Mouse (Mus musculus) heart, postnatal 14 days (tissue): ENCODE results near the gene St3gal4. TPM values are rescaled to one million over a fixed set of nuclear protein-coding genes. Genes with fewer than 3 reads are reported as not detected.
"Not testable (repeated sequence)": the region's sequence is repeated elsewhere in the genome, so short reads cannot be mapped to it uniquely, and the experiment has no call there.

Experiments
- DNase-seq, 2 experiments: peaks; one replicate each; pipeline ENCODE4 v3.0.0; 2021 to 2022
- intact Hi-C: fragments of 180-260 bp; cut with DNase I; formaldehyde crosslinking; loops from one replicate; pipeline ENCODE4 v1.15.1; 2025
- long read RNA-seq, 2 experiments: library from polyadenylated mRNA; stranded (forward); transcript quantifications; one replicate each; pipeline ENCODE4 v2.0.0; 2021
- total RNA-seq, 2 experiments: library from RNA; stranded (reverse); gene quantifications; 2 replicates each; pipeline ENCODE4 v1.2.3; 2021

St3gal4 gene
- total RNA-seq, result 10 to 100 TPM; 36.2 to 38.3 TPM
- long read RNA-seq, experiment 1, transcript St3gal4-201 (11 exons, 2,095 nt), result major isoform, 61 of 70 reads
- long read RNA-seq, experiment 1, partial matches to known transcripts, result 4 of 70 reads
- long read RNA-seq, experiment 1, other reads (novel, unspliced or antisense), result 5 of 70 reads
- long read RNA-seq, experiment 2, transcript St3gal4-201 (11 exons, 2,095 nt), result major isoform, 41 of 49 reads
- long read RNA-seq, experiment 2, partial matches to known transcripts, result 0 of 49 reads
- long read RNA-seq, experiment 2, other reads (novel, unspliced or antisense), result 8 of 49 reads

GRCm38 (mm10) chr9:35119168-35119567 is at the start of gene St3gal4:
TSS of gene St3gal4 (minus strand) at chr9:35119268.
- intact Hi-C loops, result no loop called here
- no peak for DNase-seq

DNA sequence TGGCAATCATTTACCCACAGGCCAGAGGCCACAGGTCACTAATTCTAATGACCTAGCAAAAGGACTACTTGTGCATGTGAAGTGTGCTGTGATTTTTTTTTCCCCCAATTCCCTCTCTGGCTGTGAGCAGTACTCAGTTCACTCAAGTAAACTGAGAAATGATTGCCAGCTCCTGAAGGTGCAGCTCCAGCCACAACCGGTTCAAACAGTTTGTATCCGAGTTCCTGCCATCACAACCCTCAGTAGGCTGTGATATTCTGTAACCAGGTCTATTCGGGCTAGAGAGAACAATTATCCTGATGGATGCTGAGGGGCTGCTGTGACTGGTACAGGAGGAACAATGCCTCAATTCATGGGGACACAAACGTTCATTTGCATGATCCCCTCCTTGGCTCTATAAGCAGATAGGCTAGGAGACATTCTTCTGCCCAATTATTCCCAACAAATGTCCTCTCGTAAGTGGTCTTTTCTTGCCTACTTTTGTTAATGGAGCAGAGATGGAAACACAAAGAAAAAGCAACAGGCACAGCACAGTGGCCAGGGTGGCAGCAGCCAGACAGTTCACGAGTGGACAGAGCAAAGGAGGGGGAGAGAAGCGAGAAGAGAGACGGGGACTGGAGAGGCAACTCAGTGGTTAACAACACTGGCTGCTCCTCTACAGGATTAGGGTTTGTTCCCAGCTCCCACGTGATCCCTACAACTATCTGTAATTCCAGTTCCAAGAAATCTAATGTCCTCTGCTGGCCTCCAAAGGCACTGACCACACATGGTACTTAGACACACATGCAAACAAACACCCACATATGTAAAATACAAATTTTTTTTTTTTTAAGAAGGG is 47.9 kb upstream of the St3gal4 start:
- DNase-seq, result no peak
- intact Hi-C loops, result loop anchor here (1.0 to 10.0 kb wide), 3 partner anchors 136 to 312 kb away; no protein-coding TSS in a partner anchor

- intact Hi-C loops, result loop anchor here (1.0 to 10.0 kb wide), 3 partner anchors 135 to 311 kb away; no protein-coding TSS in a partner anchor
- peak in 1 of 2 experiments; percentile 37 for DNase-seq
Observed at GRCm38 (mm10) chr9:35166144-35166797, 47.2 kb upstream of the St3gal4 start.

DNA sequence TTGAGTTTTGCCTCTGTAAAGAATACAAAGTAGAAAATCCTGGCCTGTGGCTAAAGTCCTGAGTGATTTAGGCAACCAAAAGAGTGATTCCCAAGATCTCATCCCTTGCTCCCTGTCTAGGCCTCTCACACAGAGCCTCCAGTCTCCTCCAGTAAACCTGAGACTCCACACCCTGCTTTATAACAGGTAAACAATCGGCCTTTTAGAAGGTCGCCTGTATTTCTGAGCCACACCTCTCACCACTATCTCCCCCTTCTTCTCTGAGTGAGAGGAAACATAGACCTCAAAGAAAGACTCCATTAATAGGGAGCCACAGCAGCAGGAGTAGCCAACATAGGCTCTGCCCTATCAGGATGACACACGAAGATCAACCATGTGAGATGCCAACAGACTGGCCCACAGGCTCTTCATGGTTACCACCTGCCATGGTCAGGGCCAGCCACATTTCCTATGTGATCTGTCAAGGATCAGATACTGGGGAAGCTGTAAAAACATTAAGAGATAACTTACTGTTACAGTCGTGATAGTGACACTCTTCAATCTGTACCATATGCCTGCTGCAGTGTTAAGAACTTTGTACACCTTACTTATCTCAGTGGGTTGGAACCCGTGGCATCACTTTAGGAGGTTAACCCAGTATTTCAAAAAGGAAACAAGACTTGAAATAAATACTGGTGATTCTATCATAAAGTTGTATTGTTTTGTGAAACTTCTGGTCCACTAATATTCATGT is 45.2 kb upstream of the St3gal4 start:
- intact Hi-C loops, result loop anchor here (2.0 to 10.0 kb wide), 2 partner anchors 310 to 666 kb away; no protein-coding TSS in a partner anchor
- no peak for DNase-seq

GRCm38 (mm10) chr9:35163011-35163690 is 44.1 kb upstream of the St3gal4 start:
- intact Hi-C loops, result loop anchor here (2.0 to 10.0 kb wide), 2 partner anchors 46 to 308 kb away; no protein-coding TSS in a partner anchor
- DNase-seq, result peak; percentile 77 to 82

DNA sequence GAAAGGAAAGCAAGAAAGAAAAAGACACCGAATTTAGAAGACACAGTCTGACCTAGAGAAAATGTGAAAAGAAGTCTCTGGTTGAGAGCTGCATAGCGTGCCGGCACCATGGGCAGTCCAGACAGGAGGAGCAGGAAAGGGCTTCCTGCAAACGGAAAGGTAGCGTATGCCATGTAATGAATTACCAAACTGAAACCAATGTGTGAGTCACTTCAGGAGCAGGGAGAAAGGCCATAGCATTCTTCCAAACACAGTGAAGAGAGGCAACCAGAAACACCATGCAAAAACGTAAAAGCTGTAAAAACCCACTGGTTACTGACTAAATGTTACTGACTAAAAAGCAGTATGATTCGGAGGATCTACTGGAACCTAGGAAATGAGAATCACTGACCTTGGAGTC is 42.7 kb upstream of the St3gal4 start:
- intact Hi-C loops, result loop anchor here (2.0 to 10.0 kb wide), 2 partner anchors 45 to 307 kb away; no protein-coding TSS in a partner anchor
- no peak for DNase-seq

GRCm38 (mm10) chr9:35160662-35161061 is 41.6 kb upstream of the St3gal4 start:
- DNase-seq, result no peak
- intact Hi-C loops, result loop anchor here (10.0 kb wide), 1 partner anchor 306 kb away; no protein-coding TSS in a partner anchor

GRCm38 (mm10) chr9:35158477-35158876 is 39.4 kb upstream of the St3gal4 start:
- intact Hi-C loops, result no loop called here
- no peak for DNase-seq

DNA sequence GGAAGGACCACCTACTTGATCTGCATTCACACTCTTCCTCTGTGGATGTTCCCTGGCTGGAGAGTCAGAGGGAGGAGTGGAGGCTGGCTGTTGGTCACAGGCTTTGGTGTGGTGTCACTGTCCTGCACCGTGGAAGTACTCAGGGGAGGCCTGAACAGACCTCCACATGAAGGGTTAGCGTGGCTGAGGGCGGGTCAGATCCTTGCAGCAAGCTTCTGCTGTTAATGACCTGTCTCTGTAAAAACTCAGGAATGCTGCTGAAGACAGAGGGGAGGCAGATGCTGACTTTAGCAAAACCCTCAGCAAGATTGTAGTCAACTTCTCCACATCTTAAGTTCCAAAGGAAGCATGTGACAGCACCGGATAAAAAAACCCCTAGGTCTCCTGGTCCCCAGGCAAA is 37.8 kb upstream of the St3gal4 start:
- no peak for DNase-seq
- intact Hi-C loops, result no loop called here

- DNase-seq, result peak; percentile 57 to 62
- intact Hi-C loops, result no loop called here
Observed at GRCm38 (mm10) chr9:35156002-35156710, 37.1 kb upstream of the St3gal4 start.

DNA sequence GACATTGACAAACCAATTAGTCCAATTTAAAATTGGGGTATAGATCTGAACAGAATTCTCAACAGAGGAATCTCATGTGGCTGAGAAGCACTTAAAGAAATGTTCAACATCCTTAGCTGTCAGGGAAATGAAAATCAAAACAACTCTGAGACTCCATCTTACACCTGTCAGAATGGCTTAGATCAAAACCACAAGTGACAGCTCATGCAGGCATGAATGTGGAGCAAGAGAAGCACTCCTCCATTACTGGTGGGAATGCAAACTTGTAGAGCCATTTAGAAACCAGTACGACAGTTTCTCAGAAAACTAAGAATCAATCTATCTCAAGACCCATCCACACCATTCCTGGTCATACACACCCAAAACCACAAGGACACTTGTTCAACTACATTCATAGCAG is 33.9 kb upstream of the St3gal4 start:
- DNase-seq, result no peak
- intact Hi-C loops, result loop anchor here (2.0 kb wide), 1 partner anchor 20 kb away; no protein-coding TSS in a partner anchor

- intact Hi-C loops, DNase-seq: not testable (repeated sequence)
Observed at GRCm38 (mm10) chr9:35148822-35149221, 29.8 kb upstream of the St3gal4 start.

DNA sequence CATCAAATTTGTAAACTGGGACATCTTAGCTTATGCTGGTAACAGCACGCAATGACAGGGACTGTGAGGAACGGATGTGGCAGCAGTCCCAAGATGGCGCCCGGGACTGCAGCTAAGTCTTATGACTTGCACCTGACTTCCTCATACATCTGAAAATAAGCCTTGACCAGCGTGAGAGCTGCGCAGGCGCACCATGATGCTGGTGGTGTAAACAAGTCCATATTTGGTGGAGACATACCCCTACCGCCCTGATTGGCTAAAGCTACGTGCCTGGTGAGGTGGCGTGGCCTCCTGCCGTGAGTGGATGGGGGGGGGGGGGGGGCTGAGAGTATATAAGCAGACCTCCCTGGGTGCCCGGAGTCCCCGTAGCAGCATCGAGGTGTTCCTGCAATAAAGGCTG is 28.2 kb upstream of the St3gal4 start:
- DNase-seq, intact Hi-C loops: not testable (repeated sequence)

DNA sequence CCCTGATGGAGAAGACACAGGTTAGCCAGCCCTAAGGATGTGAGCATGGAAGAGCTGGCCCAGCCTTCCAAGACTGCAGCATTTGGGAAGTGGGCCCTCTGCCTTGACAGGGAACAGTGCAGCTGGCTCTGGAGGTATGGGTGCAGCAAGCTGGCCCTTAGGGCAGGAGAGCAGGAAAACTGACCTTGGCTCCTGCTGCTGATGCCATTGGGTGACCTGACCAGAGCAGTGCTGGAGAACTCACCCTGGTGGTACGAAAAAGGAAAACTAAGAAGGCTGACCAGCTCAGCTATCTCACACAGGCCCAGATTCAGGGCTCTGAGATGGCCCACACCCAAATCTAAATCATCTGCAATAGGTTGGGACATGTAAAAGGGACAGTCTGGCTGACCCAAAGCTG is 26.8 kb upstream of the St3gal4 start:
- intact Hi-C loops, result no loop called here
- DNase-seq, result no peak

DNA sequence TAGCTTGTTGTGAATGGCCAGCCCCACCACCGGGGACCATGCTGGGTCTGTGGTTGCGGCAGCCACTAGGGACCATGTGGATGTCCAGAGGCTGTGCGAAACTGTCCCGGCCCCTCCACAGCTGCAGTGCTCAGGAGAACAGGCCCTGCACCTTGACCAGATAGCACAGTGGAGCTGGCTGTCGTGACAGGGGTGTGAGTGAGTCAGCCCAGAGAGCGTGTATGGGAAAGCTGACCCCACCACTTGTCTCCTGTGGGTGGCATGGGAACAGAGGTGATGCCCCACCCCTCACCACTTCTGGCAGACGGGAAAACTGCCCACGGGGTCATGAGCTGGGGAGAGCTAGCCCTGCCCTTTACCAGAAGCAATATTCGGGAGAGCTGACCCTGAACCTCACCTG is 26.1 kb upstream of the St3gal4 start:
- intact Hi-C loops, result no loop called here
- no peak for DNase-seq

DNA sequence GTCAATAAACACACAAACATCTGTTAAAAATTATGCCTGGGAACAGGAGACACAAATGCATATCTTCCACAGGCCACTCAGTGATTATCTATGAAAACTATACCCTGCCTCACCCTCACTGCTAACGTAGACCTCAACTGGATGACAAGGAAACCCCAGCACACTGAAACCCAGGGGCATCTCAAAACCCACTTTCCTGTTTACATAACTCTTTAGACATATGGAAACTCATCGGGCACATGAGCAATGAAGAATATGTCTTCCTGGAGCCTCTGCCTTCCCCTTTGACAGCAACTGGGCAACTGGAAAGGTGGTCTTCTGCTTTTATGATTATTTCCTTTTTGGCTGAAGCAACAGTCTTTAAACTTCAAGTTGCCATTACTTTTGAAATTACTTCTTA is 23.2 kb upstream of the St3gal4 start:
- intact Hi-C loops, result no loop called here
- no peak for DNase-seq

DNA sequence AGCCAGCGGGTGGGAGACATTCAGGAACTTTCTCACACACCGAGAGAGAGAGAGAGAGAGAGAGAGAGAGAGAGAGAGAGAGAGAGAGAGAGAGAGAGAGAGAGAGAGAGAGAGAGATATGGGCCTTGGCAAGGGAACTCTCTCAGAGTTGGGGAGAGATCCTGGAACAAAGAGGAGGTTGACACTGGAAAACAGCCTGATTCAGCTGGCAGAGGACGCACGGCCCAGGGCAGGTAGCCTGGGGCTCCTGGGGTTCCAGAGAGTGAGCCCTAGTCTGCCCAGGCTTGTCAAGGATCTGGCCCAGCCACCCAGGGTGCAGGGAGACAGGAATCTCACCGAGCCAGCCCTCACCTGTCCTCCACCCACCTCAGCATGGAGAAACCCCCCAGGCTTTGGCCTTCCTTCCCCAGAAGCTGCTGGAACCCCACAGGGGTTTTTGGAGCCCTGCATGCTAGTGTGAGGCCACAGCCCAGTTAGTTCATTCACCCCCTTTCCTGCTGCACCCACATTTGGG is 20.2 kb upstream of the St3gal4 start:
- no peak for DNase-seq
- intact Hi-C loops, result no loop called here

DNA sequence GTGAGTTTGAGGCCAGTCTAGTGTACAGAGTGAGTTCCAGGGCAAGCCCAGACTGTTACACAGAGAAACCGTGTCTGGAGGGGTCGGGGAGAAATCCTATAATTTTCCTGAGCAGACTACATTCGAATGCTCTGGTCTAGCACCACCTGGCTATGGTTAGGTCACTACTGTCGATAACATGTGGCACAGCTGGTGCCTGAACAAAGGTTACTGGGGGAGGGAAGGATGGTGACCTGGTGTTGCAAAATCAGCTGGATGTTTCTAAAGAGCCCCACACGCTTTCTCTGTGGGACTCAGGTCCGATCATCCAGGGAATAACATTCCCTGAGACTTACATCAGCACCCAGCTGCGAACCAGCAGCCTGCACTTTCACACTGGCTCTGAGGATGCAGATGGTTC is 19.0 kb upstream of the St3gal4 start:
- no peak for DNase-seq
- intact Hi-C loops, result no loop called here

GRCm38 (mm10) chr9:35135575-35135974 is 16.5 kb upstream of the St3gal4 start:
- intact Hi-C loops, result no loop called here
- no peak for DNase-seq
